Mouse (Mus musculus) embryonic fibroblast, embryonic 13.5 days (primary cell): Measurements from ENCODE around the gene Lrfn3.

Source experiments
- CTCF ChIP-seq: IDR thresholded peaks from 2 replicates; pipeline ENCODE4 v1.5.1; 2011; ENCODE audit warnings: mild to moderate bottlenecking, control low read depth, low read length, moderate library complexity, borderline replicate concordance; ENCODE audit not compliant: insufficient read depth
- POLR2A ChIP-seq: IDR thresholded peaks from 2 replicates; pipeline ENCODE4 v1.6.1; 2011; ENCODE audit warnings: low read depth, mild to moderate bottlenecking, control low read depth, low read length, moderate library complexity

DNA sequence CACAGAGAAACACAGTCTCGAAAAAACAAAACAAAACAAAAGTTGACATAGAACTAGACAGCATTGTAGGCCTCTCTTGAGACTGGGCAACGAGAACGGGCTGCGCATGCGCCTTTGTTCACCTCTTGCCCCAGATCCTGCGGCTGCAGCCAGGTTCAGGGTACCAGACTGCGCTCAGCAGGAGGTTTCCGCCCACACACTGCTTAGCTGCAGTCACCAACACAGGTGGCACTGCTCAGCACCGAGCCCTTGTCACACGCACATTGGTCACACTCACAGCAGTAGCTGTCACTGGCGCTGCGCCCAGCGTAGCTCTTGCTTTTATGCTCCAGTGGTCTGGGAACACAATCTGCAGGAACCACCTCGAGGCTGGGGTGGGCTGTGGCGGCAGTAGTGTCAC, 35.4 kb downstream of the Lrfn3 start:
- TF ChIP-seq CTCF (no peak), POLR2A (no peak)
